Comparison of ENCODE assay signal across 15 mouse cellular contexts in genomic region chr10:39524355-39524754, GRCm38 (mm10).
DNase-seq lines count a peak whose midpoint lies in the region; ATAC-seq and TF ChIP-seq lines count a peak whose summit lies in the region.
"Had no signal": no experiment of that assay in that cellular context is flagged by ENCODE, and none has a peak within 500 bp of the region (broad histone marks: within the 10 kb centered on the region; RNA-seq: fewer than 3 reads in every experiment).

No protein-coding gene starts in this region.

- H3K4me2 ChIP-seq in forebrain, embryonic 16.5 days (ENCODE audit: low read length): no peak overlapping the region
- H3K4me2 ChIP-seq in midbrain, embryonic 13.5 days (replicated peaks): no peak overlapping the region
- H3K4me2 ChIP-seq in midbrain, embryonic 11.5 days: no peak overlapping the region
- H3K4me2 ChIP-seq in hindbrain, embryonic 16.5 days (ENCODE audit: low read length): no peak overlapping the region
- H3K4me2 ChIP-seq in neural tube, embryonic 15.5 days: no peak overlapping the region
- H3K4me2 ChIP-seq: neural tube, embryonic 12.5 days had no signal

- no peaks in the 10 kb centered on the region for H3K27me3 ChIP-seq in forebrain, embryonic 16.5 days (replicated peaks; ENCODE audit: control insufficient read depth, insufficient read depth, low read length)
- H3K27me3 ChIP-seq in forebrain, embryonic 10.5 days (ENCODE audit: poor library complexity, severe bottlenecking): no peaks in the 10 kb centered on the region
- no peaks in the 10 kb centered on the region for H3K27me3 ChIP-seq in midbrain, embryonic 13.5 days
- no peaks in the 10 kb centered on the region for H3K27me3 ChIP-seq in midbrain, embryonic 11.5 days (ENCODE audit: control insufficient read depth, insufficient read depth, low read length)
- no peaks in the 10 kb centered on the region for H3K27me3 ChIP-seq in hindbrain, embryonic 16.5 days (replicated peaks; ENCODE audit: control insufficient read depth, insufficient read depth, low read length)
- H3K27me3 ChIP-seq in neural tube, embryonic 15.5 days (replicated peaks): no peaks in the 10 kb centered on the region
- no peaks in the 10 kb centered on the region for H3K27me3 ChIP-seq in kidney, adult 2 months (replicated peaks; ENCODE audit: control insufficient read depth, insufficient read depth, low read length)
- H3K27me3 ChIP-seq: megakaryocyte, embryonic 14.5 days; neural tube, embryonic 12.5 days had no signal

- 57% methylated on average over 8 of the region's 8 CpGs for WGBS in forebrain, embryonic 16.5 days
- 83% methylated on average over 8 of the region's 8 CpGs for WGBS in forebrain, embryonic 10.5 days
- WGBS in midbrain, embryonic 13.5 days: 47% methylated on average over 8 of the region's 8 CpGs
- 75% methylated on average over 8 of the region's 8 CpGs for WGBS in midbrain, embryonic 11.5 days
- WGBS in hindbrain, embryonic 16.5 days: 35% methylated on average over 8 of the region's 8 CpGs
- 28% methylated on average over 8 of the region's 8 CpGs for WGBS in neural tube, embryonic 15.5 days
- 73% methylated on average over 8 of the region's 8 CpGs for WGBS in kidney, adult 2 months

- H3K36me3 ChIP-seq in forebrain, embryonic 16.5 days (ENCODE audit: control insufficient read depth, insufficient read depth): peaks cover 6% of the 10 kb centered on the region; the same call in 1 of the 2 replicates
- peaks cover 41% of the 10 kb centered on the region for H3K36me3 ChIP-seq in forebrain, embryonic 10.5 days (replicated peaks)
- H3K36me3 ChIP-seq in midbrain, embryonic 13.5 days: peaks cover 22% of the 10 kb centered on the region
- H3K36me3 ChIP-seq in midbrain, embryonic 11.5 days (ENCODE audit: control insufficient read depth, insufficient read depth, low read length): peaks cover 2% of the 10 kb centered on the region; the same call in 1 of the 2 replicates
- no peaks in the 10 kb centered on the region for H3K36me3 ChIP-seq in hindbrain, embryonic 16.5 days (ENCODE audit: control insufficient read depth, insufficient read depth, low read length)
- peaks cover 22% of the 10 kb centered on the region for H3K36me3 ChIP-seq in neural tube, embryonic 15.5 days
- H3K36me3 ChIP-seq in kidney, adult 2 months (ENCODE audit: control insufficient read depth, insufficient read depth, low read length): no peaks in the 10 kb centered on the region

- H3K27ac ChIP-seq in forebrain, embryonic 16.5 days (ENCODE audit: low read length): 0 out of 2 replicates have a peak overlapping the region, but pooled peaks have one; percentile 8
- H3K27ac ChIP-seq in forebrain, embryonic 10.5 days: no peak overlapping the region
- H3K27ac ChIP-seq in midbrain, embryonic 13.5 days: peak overlapping the region; percentile 74
- no peak overlapping the region for H3K27ac ChIP-seq in midbrain, embryonic 11.5 days (ENCODE audit: low read depth, low read length)
- peak overlapping the region; percentile 26 for H3K27ac ChIP-seq in hindbrain, embryonic 16.5 days (ENCODE audit: low read depth, low read length)
- peak overlapping the region; percentile 74 for H3K27ac ChIP-seq in neural tube, embryonic 15.5 days (replicated peaks)
- no peak overlapping the region for H3K27ac ChIP-seq in kidney, adult 2 months (ENCODE audit: insufficient read depth, low read depth, low read length)
- H3K27ac ChIP-seq: neural tube, embryonic 12.5 days had no signal

- TF ChIP-seq CTCF in kidney, adult 2 months (conservative IDR thresholded peaks at IDR 0.05; ENCODE audit: insufficient read depth, insufficient read length, low read depth, low read length): no peak

- H3K9me3 ChIP-seq in forebrain, embryonic 16.5 days (ENCODE audit: control insufficient read depth, low read length): no peaks in the 10 kb centered on the region
- H3K9me3 ChIP-seq in forebrain, embryonic 10.5 days: no peaks in the 10 kb centered on the region
- no peaks in the 10 kb centered on the region for H3K9me3 ChIP-seq in midbrain, embryonic 13.5 days
- no peaks in the 10 kb centered on the region for H3K9me3 ChIP-seq in midbrain, embryonic 11.5 days (ENCODE audit: control insufficient read depth, low read length)
- no peaks in the 10 kb centered on the region for H3K9me3 ChIP-seq in hindbrain, embryonic 16.5 days (ENCODE audit: control insufficient read depth, low read length)
- H3K9me3 ChIP-seq in neural tube, embryonic 15.5 days (replicated peaks): no peaks in the 10 kb centered on the region
- H3K9me3 ChIP-seq: megakaryocyte, embryonic 14.5 days; neural tube, embryonic 12.5 days had no signal

- H3K9ac ChIP-seq in forebrain, embryonic 16.5 days (replicated peaks; ENCODE audit: low read depth, low read length): no peak overlapping the region
- H3K9ac ChIP-seq in midbrain, embryonic 13.5 days (replicated peaks): 0 out of 2 replicates have a peak overlapping the region, but pooled peaks have one; percentile 12
- no peak overlapping the region for H3K9ac ChIP-seq in midbrain, embryonic 11.5 days (ENCODE audit: low read length)
- H3K9ac ChIP-seq in hindbrain, embryonic 16.5 days (ENCODE audit: low read depth, low read length): peak overlapping the region; percentile 5; the same call in 1 of the 2 replicates
- H3K9ac ChIP-seq in neural tube, embryonic 15.5 days (replicated peaks): no peak overlapping the region
- H3K9ac ChIP-seq: neural tube, embryonic 12.5 days had no signal

- no peak for DNase-seq in forebrain, embryonic 10.5 days (ENCODE audit: extremely low spot score, low spot score)
- DNase-seq in midbrain, embryonic 11.5 days (ENCODE audit: low spot score, missing footprints): no peak
- no peak for DNase-seq in kidney, adult 2 months
- no peak for DNase-seq in adrenal gland, postnatal 4 days (ENCODE audit: low spot score in 2 of 2)
- DNase-seq: cerebellum, adult 11 months; kidney, adult 11 months; liver; lung, adult 2 months; retina, postnatal 1 day had no signal

- peaks cover 32% of the 10 kb centered on the region for H3K4me1 ChIP-seq in forebrain, embryonic 16.5 days (replicated peaks; ENCODE audit: control insufficient read depth, insufficient read depth, low read length)
- peaks cover 48% of the 10 kb centered on the region for H3K4me1 ChIP-seq in forebrain, embryonic 10.5 days
- H3K4me1 ChIP-seq in midbrain, embryonic 13.5 days (replicated peaks): peaks cover 74% of the 10 kb centered on the region
- H3K4me1 ChIP-seq in midbrain, embryonic 11.5 days (ENCODE audit: control insufficient read depth, insufficient read depth, low read length): peaks cover 13% of the 10 kb centered on the region
- peaks cover 20% of the 10 kb centered on the region for H3K4me1 ChIP-seq in hindbrain, embryonic 16.5 days (ENCODE audit: control insufficient read depth, insufficient read depth, low read depth, low read length)
- H3K4me1 ChIP-seq in neural tube, embryonic 15.5 days: peaks cover 75% of the 10 kb centered on the region
- no peaks in the 10 kb centered on the region; the same call in 1 of the 2 replicates for H3K4me1 ChIP-seq in kidney, adult 2 months (ENCODE audit: control insufficient read depth, insufficient read depth, low read length)

- no peak overlapping the region for H3K4me3 ChIP-seq in forebrain, embryonic 16.5 days (replicated peaks; ENCODE audit: low read length)
- no peak overlapping the region for H3K4me3 ChIP-seq in forebrain, embryonic 10.5 days
- H3K4me3 ChIP-seq in midbrain, embryonic 13.5 days (replicated peaks): no peak overlapping the region
- H3K4me3 ChIP-seq in midbrain, embryonic 11.5 days (ENCODE audit: low read depth, low read length): no peak overlapping the region
- H3K4me3 ChIP-seq in hindbrain, embryonic 16.5 days (ENCODE audit: low read length): no peak overlapping the region
- H3K4me3 ChIP-seq in neural tube, embryonic 15.5 days (replicated peaks): no peak overlapping the region
- H3K4me3 ChIP-seq in kidney, adult 2 months (ENCODE audit: insufficient read depth, low read depth, low read length): no peak overlapping the region
- H3K4me3 ChIP-seq: megakaryocyte, embryonic 14.5 days; neural tube, embryonic 12.5 days had no signal

- TF ChIP-seq POLR2A in kidney, adult 2 months (IDR thresholded peaks at IDR 0.05; ENCODE audit: low read depth, low read length): no peak

- ATAC-seq in forebrain, embryonic 16.5 days: no peak
- no peak for ATAC-seq in midbrain, embryonic 13.5 days
- no peak for ATAC-seq in midbrain, embryonic 11.5 days (ENCODE audit: low FRiP score)
- no peak for ATAC-seq in hindbrain, embryonic 16.5 days
- no peak for ATAC-seq in neural tube, embryonic 15.5 days (ENCODE audit: low FRiP score)

Comparison
In these comparisons a context has a peak if more than half of its experiments do, and no peak if none do; other contexts are left out.
1. H3K27ac ChIP-seq: peak in forebrain, embryonic 16.5 days (single experiment), midbrain, embryonic 13.5 days (single experiment), hindbrain, embryonic 16.5 days (single experiment) and neural tube, embryonic 15.5 days (single experiment); none in forebrain, embryonic 10.5 days (single experiment), midbrain, embryonic 11.5 days (single experiment) and kidney, adult 2 months (single experiment).
2. H3K9ac ChIP-seq: peak in midbrain, embryonic 13.5 days (single experiment) and hindbrain, embryonic 16.5 days (single experiment); none in forebrain, embryonic 16.5 days (single experiment), midbrain, embryonic 11.5 days (single experiment) and neural tube, embryonic 15.5 days (single experiment).